Comparison of ENCODE assay signal across 25 mouse cellular contexts in genomic region chr12:31101821-31102220, GRCm38 (mm10). TPM values are rescaled to one million over a fixed set of nuclear protein-coding genes. Genes with fewer than 3 reads are reported as not detected.
A peak's percentile ranks its signal among the peaks of the same experiment; 100 is the strongest.
DNase-seq lines count a peak whose midpoint lies in the region; ATAC-seq and TF ChIP-seq lines count a peak whose summit lies in the region.
"Had no signal": no experiment of that assay in that cellular context is flagged by ENCODE, and none has a peak within 500 bp of the region (broad histone marks: within the 10 kb centered on the region; RNA-seq: fewer than 3 reads in every experiment).

No protein-coding gene starts in this region.

- no peak overlapping the region for H3K9ac ChIP-seq in heart, adult 2 months (ENCODE audit: low read depth, low read length)
- H3K9ac ChIP-seq: embryonic facial prominence, embryonic 12.5 days; hindbrain, embryonic 12.5 days had no signal

- H3K9me3 ChIP-seq in heart, embryonic 10.5 days: no peaks in the 10 kb centered on the region
- H3K9me3 ChIP-seq: embryonic facial prominence, embryonic 12.5 days; hindbrain, embryonic 12.5 days had no signal

- no peaks in the 10 kb centered on the region for H3K36me3 ChIP-seq in heart, embryonic 10.5 days
- H3K36me3 ChIP-seq in heart, adult 2 months (ENCODE audit: control insufficient read depth, insufficient read depth, low read length): no peaks in the 10 kb centered on the region
- H3K36me3 ChIP-seq: embryonic facial prominence, embryonic 12.5 days; hindbrain, embryonic 12.5 days had no signal

- TF ChIP-seq EP300 in heart, adult 2 months (IDR thresholded peaks at IDR 0.05; ENCODE audit: insufficient read depth, low read depth, low read length): no peak

- ATAC-seq in megakaryocyte progenitor cell, adult 5-6 weeks (replicated peaks; ENCODE audit: poor library complexity): peak; percentile 96
- ATAC-seq in erythroblast, adult 5-6 weeks (replicated peaks; ENCODE audit: low FRiP score, poor library complexity, severe bottlenecking): no peak
- ATAC-seq: forebrain, embryonic 14.5 days; hindbrain, embryonic 16.5 days; inflammation-experienced regulatory T-cells, adult 6 months; intestine, postnatal 0 days had no signal

- no peak for TF ChIP-seq CTCF in heart, adult 2 months (IDR thresholded peaks at IDR 0.05)

- no peak for TF ChIP-seq POLR2A in heart, adult 2 months (IDR thresholded peaks at IDR 0.05; ENCODE audit: insufficient read depth, low read depth, low read length)

- DNase-seq in adrenal gland, adult 2 months: peak; percentile 57
- DNase-seq in adrenal gland, adult 18-20 months (ENCODE audit: low spot score in 2 of 2): no peak
- DNase-seq in heart, embryonic 10.5 days (ENCODE audit: low spot score): peak; percentile 20
- DNase-seq in heart, adult 2 months: no peak
- peak; percentile 43 for DNase-seq in fat pad, adult 2 months (ENCODE audit: extremely low read depth, low read depth, low spot score)
- DNase-seq in T-cell, adult 2 months (ENCODE audit: low spot score): no peak
- DNase-seq: cerebellum, adult 11 months; cerebellum, adult 9-10 months; cerebellum, postnatal 25 days; gastrocnemius, postnatal 36 days; heart, postnatal 10 days; heart, postnatal 4 days; kidney, adult 8-10 months had no signal

- no peak overlapping the region for H3K27ac ChIP-seq in heart, embryonic 10.5 days
- H3K27ac ChIP-seq in heart, adult 2 months: no peak overlapping the region
- H3K27ac ChIP-seq: embryonic facial prominence, embryonic 12.5 days; hindbrain, embryonic 12.5 days had no signal

- no peaks in the 10 kb centered on the region for H3K4me1 ChIP-seq in heart, embryonic 10.5 days
- H3K4me1 ChIP-seq in heart, adult 2 months (ENCODE audit: control insufficient read depth, insufficient read depth, low read length): no peaks in the 10 kb centered on the region
- H3K4me1 ChIP-seq: embryonic facial prominence, embryonic 12.5 days; hindbrain, embryonic 12.5 days had no signal

- H3K4me3 ChIP-seq in heart, embryonic 10.5 days: no peak overlapping the region
- H3K4me3 ChIP-seq in heart, adult 2 months: no peak overlapping the region
- H3K4me3 ChIP-seq: embryonic facial prominence, embryonic 12.5 days; hindbrain, embryonic 12.5 days had no signal

- H3K27me3 ChIP-seq in heart, embryonic 10.5 days (ENCODE audit: insufficient read depth, poor library complexity, severe bottlenecking): no peaks in the 10 kb centered on the region
- no peaks in the 10 kb centered on the region for H3K27me3 ChIP-seq in heart, adult 2 months (ENCODE audit: control insufficient read depth, insufficient read depth, low read length)
- H3K27me3 ChIP-seq: CH12.LX; embryonic facial prominence, embryonic 12.5 days; hindbrain, embryonic 12.5 days had no signal

- intact Hi-C loops in heart, adult 2 months (cut with DNase I): loop anchor here (1.0 kb wide), 1 partner anchor 10 kb away; no protein-coding TSS in a partner anchor

- 82% methylated on average over 4 of the region's 4 CpGs for WGBS in heart, embryonic 10.5 days
- 81% methylated on average over 4 of the region's 4 CpGs for WGBS in heart, adult 2 months

- no peaks in the 10 kb centered on the region for H3K79me2 ChIP-seq in heart, adult 2 months (replicated peaks; ENCODE audit: control insufficient read depth, insufficient read depth, low read length)

RNA-seq across cellular contexts. Expression of gene Fam110c, which starts 28.2 kb away (rescaled TPM):
- total RNA-seq in adrenal gland, adult 2 months (2021): under 1 TPM; 0.55 to 0.93 TPM
- polyA plus RNA-seq in adrenal gland, adult 2 months (2012; rRNA removed): 0.47 and 0.58 TPM in 2 replicates
- total RNA-seq in adrenal gland, adult 18-20 months (2021): 1 to 10 TPM in 1 of 2 experiments, under 1 TPM in 1; 0.61 to 1.2 TPM
- 0.82 and 0.85 TPM in 2 replicates for polyA plus RNA-seq in heart, embryonic 10.5 days (2016; fragmentation: Nextera tagmentation; extraction: Ambion mirVana)
- total RNA-seq in heart, adult 2 months (2021): under 1 TPM; 0.30 to 0.37 TPM
- 0.31 and 0.47 TPM in 2 replicates for polyA plus RNA-seq in heart, adult 2 months (2012; rRNA removed)
- 0.05 and 0.64 TPM in 2 replicates for total RNA-seq in megakaryocyte progenitor cell, adult 5-6 weeks (2015)
- 0.07 and 0.08 TPM in 2 replicates for total RNA-seq in megakaryocyte progenitor cell, adult 5-6 weeks (2017)
- total RNA-seq in erythroblast, adult 5-6 weeks (2015; ENCODE audit: low replicate concordance): 1.3 and 3.8 TPM in 2 replicates
- total RNA-seq in erythroblast, adult 5-6 weeks (2017; ENCODE audit: low replicate concordance): 2.9 and 3.5 TPM in 2 replicates
- total RNA-seq: CH12.LX; gastrocnemius, adult 8-10 months; gastrocnemius, postnatal 36 days had no signal
- polyA plus RNA-seq: brain, embryonic 14.5 days; cortical plate, adult 2 months; forebrain, embryonic 14.5 days had no signal

Comparison
In these comparisons a context has a peak if more than half of its experiments do, and no peak if none do; other contexts are left out.
1. DNase-seq: peak in adrenal gland, adult 2 months (single experiment), heart, embryonic 10.5 days (single experiment) and fat pad, adult 2 months (single experiment); none in adrenal gland, adult 18-20 months (0 of 2), heart, adult 2 months (0 of 2) and T-cell, adult 2 months (single experiment).